Mouse (Mus musculus) thymus, adult 2 months (tissue): ENCODE measurements around the gene Gpr150. TPM values are rescaled to one million over a fixed set of nuclear protein-coding genes. Genes with fewer than 3 reads are reported as not detected.

Experiments
- DNase-seq: peaks from one replicate; pipeline ENCODE4 v3.0.0; 2021
- H3K27ac ChIP-seq: fragments of 200-500 bp; 2 replicates; pipeline ENCODE4 v1.5.1; 2012; ENCODE audit warnings: low read length, control low read depth; ENCODE audit not compliant: control insufficient read depth, insufficient read depth
- H3K27me3 ChIP-seq: fragments of 200-500 bp; 2 replicates; pipeline ENCODE4 v1.6.1; 2012; ENCODE audit warnings: mild to moderate bottlenecking, low read length, moderate library complexity, mixed read lengths; ENCODE audit not compliant: control insufficient read depth, insufficient read depth
- H3K36me3 ChIP-seq: fragments of 200-500 bp; 2 replicates; pipeline ENCODE4 v1.6.1; 2012; ENCODE audit warnings: mild to moderate bottlenecking, low read length, moderate library complexity; ENCODE audit not compliant: control insufficient read depth, insufficient read depth
- H3K4me1 ChIP-seq: fragments of 200-500 bp; replicated peaks from 2 replicates; pipeline ENCODE4 v1.6.1; 2012; ENCODE audit warnings: low read length; ENCODE audit not compliant: control insufficient read depth, insufficient read depth
- H3K4me3 ChIP-seq: fragments of 200-500 bp; 2 replicates; pipeline ENCODE4 v1.5.1; 2012; ENCODE audit warnings: mild to moderate bottlenecking, low read length, control low read depth, moderate library complexity; ENCODE audit not compliant: control insufficient read depth, insufficient read depth
- CTCF ChIP-seq: fragments of 200-500 bp; IDR thresholded peaks from 2 replicates; pipeline ENCODE4 v1.5.1; 2012; ENCODE audit warnings: mild to moderate bottlenecking, control low read depth, low read length, moderate library complexity, borderline replicate concordance; ENCODE audit not compliant: control insufficient read depth, poor library complexity, insufficient read depth; ENCODE audit errors: extremely low read depth
- POLR2A ChIP-seq: fragments of 200-500 bp; IDR thresholded peaks from 2 replicates; pipeline ENCODE4 v1.6.1; 2012; ENCODE audit warnings: mild to moderate bottlenecking, low read length, control low read depth, moderate library complexity; ENCODE audit not compliant: control insufficient read depth, poor library complexity, insufficient read depth; ENCODE audit errors: extremely low read depth
- WGBS: fragments of 180-500 bp; shearing (Covaris S2); methylation state at CpG from one replicate; pipeline ENCODE4 v1.1.7; 2018; 5-methylcytosine and 5-hydroxymethylcytosine counted together
- polyA plus RNA-seq: library from polyadenylated mRNA; depleted of rRNA; stranded (reverse); fragments of >200 nt; gene quantifications from 2 replicates; pipeline ENCODE4 v1.2.3, GENCODE M21; 2012

Gpr150 gene
- polyA plus RNA-seq, 1 experiment, result 0.36 TPM

DNA sequence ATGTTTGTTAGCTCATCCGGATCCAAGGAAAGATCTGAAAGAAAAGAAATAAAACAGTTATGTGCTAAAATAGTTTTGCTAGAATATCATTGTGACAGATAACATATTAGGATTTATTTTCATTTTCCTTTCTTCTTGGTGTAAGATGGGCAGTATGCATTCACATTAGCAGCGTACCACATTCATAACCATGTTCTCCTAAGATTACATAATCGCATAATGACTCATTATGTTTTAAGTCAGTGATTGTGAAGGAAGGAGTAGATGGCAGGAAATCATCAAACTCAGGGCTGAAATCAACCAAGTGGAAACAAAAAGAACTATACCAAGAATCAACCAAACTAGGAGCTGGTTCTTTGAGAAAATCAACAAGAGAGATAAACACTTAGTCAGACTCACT is 5.8 kb upstream of the Gpr150 start:
- no peak for DNase-seq
- no peaks in the 10 kb centered on the region for H3K4me1 ChIP-seq
- WGBS, result 97% methylated on average over 3 of the region's 3 CpGs
- no peak for TF ChIP-seq POLR2A
- no peak for TF ChIP-seq CTCF
- no peaks in the 10 kb centered on the region for H3K36me3 ChIP-seq
- H3K4me3 ChIP-seq, result no peak overlapping the region
- H3K27ac ChIP-seq, result no peak overlapping the region
- no peaks in the 10 kb centered on the region for H3K27me3 ChIP-seq

DNA sequence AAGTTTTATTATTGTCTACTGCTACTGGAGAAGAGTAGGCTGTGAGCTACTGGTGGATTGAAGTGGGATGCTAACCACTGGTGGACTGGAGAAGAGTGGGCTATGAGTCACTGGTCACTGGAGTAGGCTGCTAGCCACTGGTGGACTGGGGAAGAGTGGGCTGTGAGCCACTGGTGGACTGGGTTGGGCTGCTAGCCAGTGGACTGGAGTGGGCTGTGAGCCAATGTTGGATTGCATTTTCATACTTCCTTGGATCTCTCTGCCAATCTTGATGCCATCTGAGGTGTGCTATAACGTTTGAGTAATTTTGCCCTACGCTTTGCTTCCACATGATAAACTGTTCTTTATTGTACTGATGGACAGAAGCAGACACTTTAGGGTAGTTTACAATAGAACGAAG is 5.3 kb upstream of the Gpr150 start:
- WGBS, result 93% methylated on average over 3 of the region's 3 CpGs
- H3K4me3 ChIP-seq, result no peak overlapping the region
- no peaks in the 10 kb centered on the region for H3K36me3 ChIP-seq
- no peak for DNase-seq
- H3K4me1 ChIP-seq, result no peaks in the 10 kb centered on the region
- H3K27me3 ChIP-seq, result no peaks in the 10 kb centered on the region
- H3K27ac ChIP-seq, result no peak overlapping the region
- TF ChIP-seq POLR2A, result no peak
- no peak for TF ChIP-seq CTCF

DNA sequence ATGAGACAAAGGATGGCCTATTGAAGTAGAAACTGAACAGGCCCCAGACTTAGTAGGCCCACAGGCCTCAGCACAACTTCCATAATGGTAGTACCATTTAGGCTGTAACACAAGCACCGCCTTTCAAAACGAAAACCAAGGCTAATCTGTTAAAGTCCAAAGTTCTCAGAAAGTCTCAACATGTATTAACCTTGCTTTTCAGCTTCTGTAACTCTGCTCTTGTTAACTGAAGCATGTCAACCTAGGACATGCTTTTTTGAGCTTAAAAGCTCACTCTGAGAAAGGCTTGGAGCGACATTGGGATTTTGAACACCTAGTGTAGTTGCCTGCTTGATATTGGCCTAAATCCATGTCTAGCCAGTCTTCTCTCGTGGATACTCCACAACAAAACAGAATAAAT is 2.8 kb upstream of the Gpr150 start:
- TF ChIP-seq POLR2A (no peak), CTCF (no peak)
- DNase-seq, result no peak
- WGBS, result 94% methylated on average over 4 of the region's 4 CpGs
- Histone ChIP-seq H3K36me3 (no peaks in the 10 kb centered on the region), H3K4me1 (peaks cover 9% of the 10 kb centered on the region; the same call in 1 of the 2 replicates), H3K27me3 (peaks cover 3% of the 10 kb centered on the region; the same call in 1 of the 2 replicates), H3K27ac (no peak overlapping the region), H3K4me3 (no peak overlapping the region)

DNA sequence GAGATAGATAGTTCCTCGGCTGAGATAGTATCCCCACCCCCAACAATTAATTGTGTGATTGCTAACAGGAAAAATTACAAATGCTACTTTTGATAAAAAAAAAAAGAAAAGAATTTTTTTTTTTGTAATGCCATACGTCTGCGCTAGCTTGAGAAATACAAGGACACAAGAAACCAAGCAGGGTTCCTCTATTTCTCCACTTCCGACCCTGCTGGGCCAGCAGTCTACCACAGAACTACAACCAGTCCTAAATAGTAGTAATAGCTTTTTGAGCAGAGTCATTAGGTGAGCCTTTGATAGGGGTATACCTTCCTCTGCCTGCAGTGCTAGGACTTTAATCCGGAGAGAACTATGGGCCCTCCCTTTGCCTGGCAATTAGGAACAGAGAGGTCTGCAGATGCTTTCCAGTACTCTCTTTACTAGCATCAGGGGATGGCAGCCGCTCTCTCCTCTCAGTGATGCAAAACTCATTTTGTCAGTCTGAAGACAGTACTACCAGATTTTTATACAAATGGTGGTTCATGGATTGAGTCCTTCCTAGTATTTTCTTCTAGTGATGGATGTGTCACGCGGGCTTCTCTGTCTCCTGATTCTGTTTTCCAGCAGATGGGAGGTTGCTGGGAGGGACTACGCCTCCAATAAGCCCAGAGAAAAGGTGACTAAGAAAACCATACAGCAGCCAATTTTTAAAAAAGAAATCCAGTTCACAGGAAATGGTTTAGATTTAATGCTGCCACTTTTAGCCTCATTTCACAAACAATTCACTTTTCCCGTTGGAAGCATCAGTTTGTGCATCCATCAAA is 672 bp upstream of the Gpr150 start:
- no peak overlapping the region for H3K27ac ChIP-seq
- peaks cover 9% of the 10 kb centered on the region; the same call in 1 of the 2 replicates for H3K4me1 ChIP-seq
- WGBS, result 66% methylated on average over 10 of the region's 10 CpGs
- no peak for DNase-seq
- no peak overlapping the region for H3K4me3 ChIP-seq
- H3K36me3 ChIP-seq, result no peaks in the 10 kb centered on the region
- TF ChIP-seq CTCF (no peak), POLR2A (no peak)
- peaks cover 3% of the 10 kb centered on the region; the same call in 1 of the 2 replicates for H3K27me3 ChIP-seq

DNA sequence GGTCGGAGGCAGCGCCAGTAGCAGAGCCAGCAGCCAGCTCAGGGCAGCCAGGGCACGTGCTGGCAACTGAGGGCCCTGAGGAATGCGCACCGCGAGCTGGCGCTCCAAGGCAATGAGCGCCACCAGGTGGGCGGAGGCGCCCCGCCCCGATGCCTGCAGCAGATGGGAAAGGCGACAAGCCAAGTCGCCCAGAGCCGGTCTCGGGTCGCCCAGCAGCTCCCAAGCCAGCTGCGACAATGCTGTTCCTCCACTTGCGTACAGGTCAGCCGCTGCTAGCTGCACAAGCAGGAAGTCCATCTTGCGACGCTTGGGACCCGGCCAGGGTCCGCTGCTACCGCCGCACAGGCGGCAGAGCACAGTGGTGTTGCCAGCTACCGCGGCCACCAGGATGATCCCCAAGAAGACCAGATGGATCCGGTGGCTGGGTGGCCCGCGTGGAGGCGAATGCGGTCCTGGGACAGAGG is 503 bp downstream of the Gpr150 start:
- WGBS, result under 1% methylated on average over 34 of the region's 34 CpGs
- H3K4me1 ChIP-seq, result peaks cover 9% of the 10 kb centered on the region; the same call in 1 of the 2 replicates
- peak overlapping the region; percentile 4 for H3K4me3 ChIP-seq
- peaks cover 3% of the 10 kb centered on the region; the same call in 1 of the 2 replicates for H3K27me3 ChIP-seq
- TF ChIP-seq POLR2A (no peak), CTCF (no peak)
- H3K36me3 ChIP-seq, result no peaks in the 10 kb centered on the region
- H3K27ac ChIP-seq, result no peak overlapping the region
- DNase-seq, result peak; percentile 58

DNA sequence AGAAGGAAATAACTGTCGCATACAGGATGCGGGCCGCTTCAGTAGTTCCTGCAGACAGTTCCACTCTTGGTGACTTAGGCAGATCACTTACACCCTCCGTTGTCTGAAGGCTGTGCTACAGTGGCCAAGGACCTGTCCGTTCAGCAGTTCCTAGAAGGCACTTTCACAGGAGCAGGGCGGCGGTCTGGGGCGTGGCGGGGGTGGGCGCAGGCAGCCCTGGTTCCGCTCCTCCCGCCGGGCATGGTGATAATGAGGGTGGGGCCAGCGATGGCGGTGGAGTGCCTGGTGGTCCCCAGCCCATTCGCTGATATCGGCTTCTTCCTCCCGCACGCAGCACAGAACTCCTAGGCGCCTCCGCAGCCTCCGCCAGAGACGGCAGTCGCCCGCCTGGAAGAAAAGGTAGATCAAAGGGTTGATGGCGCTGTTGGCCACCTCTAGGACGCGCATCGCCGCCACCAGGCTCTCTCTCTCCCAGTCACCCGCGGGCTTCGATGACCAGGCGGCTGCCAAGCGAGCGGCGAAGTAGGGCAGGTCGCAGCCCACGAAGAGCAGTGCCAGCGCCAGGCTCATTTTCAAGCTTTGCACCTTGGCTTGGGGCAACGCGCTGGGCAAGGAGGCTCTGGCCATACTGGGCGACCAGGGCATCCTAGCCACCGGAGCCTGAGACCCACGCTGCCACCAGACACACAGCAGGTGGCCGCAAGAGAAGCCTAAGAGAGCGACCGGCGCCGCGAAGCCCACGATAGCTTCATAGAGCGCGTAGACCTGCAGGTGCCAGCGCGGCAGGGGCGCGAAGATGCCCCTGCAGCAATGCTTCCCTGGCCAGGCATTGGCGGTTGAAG is 1.2 kb downstream of the Gpr150 start:
- H3K36me3 ChIP-seq, result no peaks in the 10 kb centered on the region
- peak overlapping the region; percentile 1 for H3K4me3 ChIP-seq
- H3K27me3 ChIP-seq, result peaks cover 3% of the 10 kb centered on the region; the same call in 1 of the 2 replicates
- no peak overlapping the region for H3K27ac ChIP-seq
- DNase-seq, result peak; percentile 2
- WGBS, result 3% methylated on average over 59 of the region's 59 CpGs
- H3K4me1 ChIP-seq, result peaks cover 9% of the 10 kb centered on the region; the same call in 1 of the 2 replicates
- TF ChIP-seq CTCF, result no peak
